ENCODE assay signal across 8 mouse cellular contexts in genomic region chr12:8640711-8641424, GRCm38 (mm10). TPM values are rescaled to one million over a fixed set of nuclear protein-coding genes. Genes with fewer than 3 reads are reported as not detected.
A peak's percentile ranks its signal among the peaks of the same experiment; 100 is the strongest.
DNase-seq lines count a peak whose midpoint lies in the region; ATAC-seq and TF ChIP-seq lines count a peak whose summit lies in the region.

No protein-coding gene starts in this region.

- peak; percentile 98 for ATAC-seq in kidney, embryonic 14.5 days (ENCODE audit: low FRiP score, low TSS enrichment)
- ATAC-seq in limb, embryonic 15.5 days (ENCODE audit: insufficient number of reproducible peaks, low FRiP score, low TSS enrichment, low read depth), result peak; percentile 98

- TF ChIP-seq CTCF in bone marrow macrophage, adult 2 months (IDR thresholded peaks at IDR 0.05; ENCODE audit: low read depth, low read length), result no peak
- no peak for TF ChIP-seq CTCF in embryonic fibroblast, embryonic 13.5 days (IDR thresholded peaks at IDR 0.05; ENCODE audit: borderline replicate concordance, insufficient read depth, low read length)

- TF ChIP-seq POLR2A in bone marrow macrophage, adult 2 months (IDR thresholded peaks at IDR 0.05; ENCODE audit: borderline replicate concordance, low read depth, low read length), result no peak
- TF ChIP-seq POLR2A in embryonic fibroblast, embryonic 13.5 days (IDR thresholded peaks at IDR 0.05; ENCODE audit: low read depth, low read length), result peak; percentile 56; the same call in 1 of the 2 replicates

- H3K27ac ChIP-seq in bone marrow macrophage, adult 2 months (ENCODE audit: insufficient read depth, low read depth, low read length), result peak overlapping the region; percentile 87
- H3K27ac ChIP-seq in embryonic fibroblast, embryonic 13.5 days (ENCODE audit: insufficient read depth, low read length), result peak overlapping the region; percentile 91
- H3K27ac ChIP-seq in kidney, embryonic 14.5 days (ENCODE audit: low read depth, low read length), result peak overlapping the region; percentile 97
- H3K27ac ChIP-seq in limb, embryonic 15.5 days, result peak overlapping the region; percentile 99

- H3K4me1 ChIP-seq in bone marrow macrophage, adult 2 months (ENCODE audit: control insufficient read depth, insufficient read depth, low read length), result peaks cover 2% of the 10 kb centered on the region
- H3K4me1 ChIP-seq in embryonic fibroblast, embryonic 13.5 days (ENCODE audit: control insufficient read depth, insufficient read depth, low read length), result no peaks in the 10 kb centered on the region
- no peaks in the 10 kb centered on the region for H3K4me1 ChIP-seq in kidney, embryonic 14.5 days (ENCODE audit: control insufficient read depth, insufficient read depth, low read length)
- no peaks in the 10 kb centered on the region for H3K4me1 ChIP-seq in limb, embryonic 15.5 days

- peak overlapping the region; percentile 91 for H3K9ac ChIP-seq in kidney, embryonic 14.5 days (ENCODE audit: low read depth, low read length)
- peak overlapping the region; percentile 98 for H3K9ac ChIP-seq in limb, embryonic 15.5 days

- peak overlapping the region; percentile 78 for H3K4me3 ChIP-seq in bone marrow macrophage, adult 2 months (ENCODE audit: insufficient read depth, low read length)
- peak overlapping the region; percentile 80 for H3K4me3 ChIP-seq in embryonic fibroblast, embryonic 13.5 days (ENCODE audit: insufficient read depth, low read length)
- H3K4me3 ChIP-seq in kidney, embryonic 14.5 days (ENCODE audit: low read length), result peak overlapping the region; percentile 87
- peak overlapping the region; percentile 85 for H3K4me3 ChIP-seq in limb, embryonic 15.5 days

- no peaks in the 10 kb centered on the region for H3K27me3 ChIP-seq in kidney, embryonic 14.5 days (ENCODE audit: control insufficient read depth, insufficient read depth, low read length)
- H3K27me3 ChIP-seq in limb, embryonic 15.5 days, result no peaks in the 10 kb centered on the region

- H3K9me3 ChIP-seq in kidney, embryonic 14.5 days (ENCODE audit: control insufficient read depth, low read length), result no peaks in the 10 kb centered on the region
- no peaks in the 10 kb centered on the region for H3K9me3 ChIP-seq in limb, embryonic 15.5 days

- peak overlapping the region; percentile 67 for H3K4me2 ChIP-seq in kidney, embryonic 14.5 days (replicated peaks; ENCODE audit: low read depth, low read length)
- H3K4me2 ChIP-seq in limb, embryonic 15.5 days, result peak overlapping the region; percentile 51

- no peaks in the 10 kb centered on the region for H3K36me3 ChIP-seq in kidney, embryonic 14.5 days (ENCODE audit: control insufficient read depth, insufficient read depth, low read length)
- no peaks in the 10 kb centered on the region for H3K36me3 ChIP-seq in limb, embryonic 15.5 days

- DNase-seq in A20 (ENCODE audit: low read depth, low spot score), result peak; percentile 98
- DNase-seq in heart, adult 9 months (ENCODE audit: low spot score in 2 of 2), result peak; percentile 94 to 98
- peak; percentile 83 to 96 for DNase-seq in monocyte, adult 2 months (ENCODE audit: low read depth in 1 of 2, low spot score in 2 of 2)
- DNase-seq in spleen, postnatal 36 days (ENCODE audit: low spot score in 2 of 2), result peak; percentile 95

- under 1% methylated on average over 46 of the region's 47 CpGs for WGBS in kidney, embryonic 14.5 days
- WGBS in limb, embryonic 15.5 days, result under 1% methylated on average over 38 of the region's 47 CpGs

RNA-seq across cellular contexts. Expression of gene Pum2, which starts 33.1 kb away (rescaled TPM):
- 90.6 and 99.6 TPM in 2 replicates for polyA plus RNA-seq in bone marrow macrophage, adult 2 months (2012; ENCODE audit: insufficient read depth, insufficient read length, missing spikeins)
- polyA plus RNA-seq in embryonic fibroblast, embryonic 13.5 days (2011; ENCODE audit: insufficient read length, low read depth, missing spikeins), result 130 and 145 TPM in 2 replicates
- 62.8 and 71.9 TPM in 2 replicates for polyA plus RNA-seq in kidney, embryonic 14.5 days (2014; fragmentation: Nextera tagmentation; extraction: Ambion mirVana)
- polyA plus RNA-seq in limb, embryonic 15.5 days (2015; fragmentation: Nextera tagmentation; extraction: Ambion mirVana), result 36.8 and 43.0 TPM in 2 replicates

RNA-seq across cellular contexts. Expression of gene Slc7a15, which starts 42.0 kb away (rescaled TPM):
- not detected in 2 replicates for polyA plus RNA-seq in bone marrow macrophage, adult 2 months (2012; ENCODE audit: insufficient read depth, insufficient read length, missing spikeins)
- not detected in 2 replicates for polyA plus RNA-seq in embryonic fibroblast, embryonic 13.5 days (2011; ENCODE audit: insufficient read length, low read depth, missing spikeins)
- not detected in 2 replicates for polyA plus RNA-seq in kidney, embryonic 14.5 days (2014; fragmentation: Nextera tagmentation; extraction: Ambion mirVana)
- not detected in 2 replicates for polyA plus RNA-seq in limb, embryonic 15.5 days (2015; fragmentation: Nextera tagmentation; extraction: Ambion mirVana)

Comparison
In these comparisons a context has a peak if more than half of its experiments do, and no peak if none do; other contexts are left out.
1. Peak in every context shown above with its lines: DNase-seq, ATAC-seq, H3K4me3 ChIP-seq and H3K27ac ChIP-seq.